Mouse (Mus musculus) heart, postnatal 25 days (tissue): ENCODE measurements at regions not wholly inside any gene's neighbourhood (a gene's known extent, or its start where the extent isn't known, plus 50 kb on each side); places are given as distances from the start of the nearest gene placed in this dataset.

Experiments
- DNase-seq: peaks from one replicate; pipeline ENCODE4 v3.0.0; 2022; ENCODE audit warnings: low spot score
- intact Hi-C: fragments of 180-260 bp; cut with DNase I; formaldehyde crosslinking; loops from one replicate; pipeline ENCODE4 v1.15.1; 2025

DNA sequence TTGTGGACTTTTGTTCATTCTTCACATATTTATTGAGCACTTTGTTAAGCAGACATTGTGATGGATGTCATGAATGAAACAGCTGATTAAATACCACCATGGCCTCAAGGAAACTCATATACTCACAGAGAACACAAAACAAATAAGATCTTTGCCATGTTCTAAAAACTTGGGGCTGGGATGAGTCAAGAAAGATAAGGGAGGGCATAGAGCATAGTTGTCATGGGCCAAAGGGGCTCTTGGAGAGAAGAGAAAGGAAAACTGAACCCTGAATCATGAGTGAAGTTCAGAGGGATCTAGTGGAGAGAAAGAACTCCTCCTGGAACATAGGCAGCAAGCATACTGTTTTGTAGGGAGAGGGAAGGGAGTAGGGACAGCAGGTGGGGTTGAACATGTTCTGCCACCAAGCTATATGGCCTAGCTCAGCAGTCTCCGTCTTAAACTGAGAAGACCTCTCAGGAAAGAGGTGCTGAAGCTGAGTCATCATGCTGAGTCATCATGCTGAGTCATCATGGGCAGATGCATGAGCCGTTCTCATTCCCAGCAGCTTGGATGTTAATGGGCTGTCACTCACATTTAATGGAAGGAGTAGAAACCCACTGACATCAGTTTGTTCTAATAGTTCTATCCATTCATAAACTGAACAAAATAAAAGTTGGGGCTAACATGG lies 69.6 kb downstream of the Cetn3 start:
- intact Hi-C loops: no loop called here
- no peak for DNase-seq

DNA sequence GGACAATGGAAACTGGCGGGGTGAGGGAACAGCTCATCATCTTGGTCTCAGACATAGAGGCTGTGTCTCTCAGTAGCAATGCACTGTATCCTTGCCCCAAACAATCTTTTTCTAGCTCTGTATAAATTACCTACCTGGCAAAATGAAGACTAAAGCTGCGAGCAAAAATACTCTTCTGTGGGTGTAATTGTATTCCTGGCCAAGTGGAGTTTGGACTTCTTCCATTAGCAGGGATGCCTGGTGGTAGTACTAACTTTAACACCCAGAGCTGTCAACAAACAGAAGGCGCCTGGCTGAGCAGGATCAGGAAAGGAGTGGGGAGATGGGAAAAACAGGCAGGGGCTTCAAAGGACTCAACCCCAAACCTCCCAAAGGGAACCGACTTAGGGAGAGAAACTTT lies 73.2 kb downstream of the Cetn3 start:
- intact Hi-C loops: no loop called here
- no peak for DNase-seq

DNA sequence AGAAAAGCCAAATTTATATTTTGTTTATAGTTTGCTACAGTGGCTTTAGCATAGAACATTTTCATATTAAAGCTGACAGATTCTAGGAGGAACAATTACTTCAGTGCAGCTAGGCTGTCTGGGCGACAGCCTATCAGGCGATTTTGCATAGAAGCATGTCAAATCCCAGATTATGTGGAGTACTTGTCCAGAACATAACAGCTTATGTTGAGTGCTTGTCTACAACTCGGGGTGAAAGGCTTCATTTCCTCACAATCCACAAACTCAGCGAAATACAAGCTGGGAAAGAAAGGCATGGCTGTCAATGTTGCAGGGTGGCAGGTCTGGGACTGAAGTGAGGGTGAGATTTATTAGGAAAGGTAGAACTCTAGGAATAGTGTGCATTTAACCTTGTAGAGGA lies 77.8 kb downstream of the Cetn3 start:
- intact Hi-C loops: no loop called here
- no peak for DNase-seq

DNA sequence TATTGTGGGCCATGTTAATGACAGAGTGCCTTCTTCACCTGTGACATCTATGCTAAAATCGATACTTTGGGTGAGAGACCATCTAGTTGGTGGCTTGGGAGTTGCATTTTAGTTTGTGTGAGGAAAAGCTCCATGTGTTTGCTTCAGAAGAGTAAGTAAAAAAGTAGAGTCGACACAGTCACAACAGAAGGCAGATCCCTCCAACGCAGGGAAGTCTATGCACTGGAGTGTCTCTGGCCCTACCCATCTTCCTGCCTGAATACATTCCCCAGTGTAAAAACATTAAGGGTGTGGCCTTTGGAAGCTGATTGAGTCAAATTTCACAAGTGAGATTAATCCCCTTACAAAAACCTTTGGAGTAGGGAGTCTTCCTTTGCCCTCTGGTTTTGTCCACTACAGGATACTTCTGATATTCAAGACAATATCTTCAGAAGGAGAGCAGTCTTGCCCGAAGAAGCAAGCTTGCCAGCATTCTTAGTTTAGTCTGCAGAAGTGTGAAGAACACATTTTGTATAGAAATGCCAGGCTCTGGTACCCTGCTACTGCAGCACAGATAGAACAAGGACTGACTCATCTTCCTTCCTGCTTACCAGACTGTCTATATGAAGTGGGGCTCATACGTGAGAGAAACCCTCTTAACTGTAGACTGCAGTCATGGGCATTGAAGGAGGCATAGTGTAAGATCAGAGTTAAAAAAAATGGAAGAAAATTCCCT lies 79.2 kb downstream of the Cetn3 start:
- no peak for DNase-seq
- intact Hi-C loops: no loop called here

DNA sequence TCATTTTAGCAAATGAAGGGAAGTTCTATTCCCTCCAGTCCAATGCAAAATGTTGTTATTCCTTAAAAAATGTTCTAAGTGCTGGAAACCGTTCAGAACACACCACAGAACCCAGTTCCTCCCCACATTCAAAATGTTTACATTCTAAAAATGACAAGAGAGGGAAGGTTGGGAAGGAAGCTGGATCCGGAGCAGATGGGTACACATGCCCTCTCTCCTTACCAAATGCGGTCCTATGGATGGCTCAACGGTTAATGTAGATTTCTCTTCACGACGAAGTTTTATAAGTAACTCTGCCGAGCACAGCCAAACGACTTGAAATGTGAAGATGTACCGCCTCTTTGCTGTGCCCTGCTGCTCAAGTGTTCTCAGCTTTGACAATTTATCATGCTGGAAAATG lies 88.3 kb downstream of the Cetn3 start:
- DNase-seq: no peak
- intact Hi-C loops: no loop called here

DNA sequence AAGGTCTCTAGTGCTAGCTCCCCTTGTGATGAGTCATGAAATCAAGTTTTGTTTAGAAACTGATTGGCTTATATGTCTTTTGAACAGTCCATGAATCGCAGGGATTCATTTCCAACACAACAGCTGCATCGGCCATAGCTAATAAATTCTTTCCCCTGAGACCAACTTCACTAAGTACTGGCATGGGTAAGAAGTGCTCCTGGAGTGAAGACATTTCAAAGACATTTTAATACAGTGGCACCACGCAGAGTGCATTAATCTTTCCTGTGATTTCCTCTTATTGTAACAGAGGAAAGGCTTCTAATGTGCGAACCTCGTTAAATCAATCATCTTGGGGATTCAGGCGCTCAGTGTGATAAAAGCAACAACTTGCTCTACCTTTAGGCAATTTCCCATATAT lies 103.0 kb downstream of the Cetn3 start:
- intact Hi-C loops: no loop called here
- no peak for DNase-seq

DNA sequence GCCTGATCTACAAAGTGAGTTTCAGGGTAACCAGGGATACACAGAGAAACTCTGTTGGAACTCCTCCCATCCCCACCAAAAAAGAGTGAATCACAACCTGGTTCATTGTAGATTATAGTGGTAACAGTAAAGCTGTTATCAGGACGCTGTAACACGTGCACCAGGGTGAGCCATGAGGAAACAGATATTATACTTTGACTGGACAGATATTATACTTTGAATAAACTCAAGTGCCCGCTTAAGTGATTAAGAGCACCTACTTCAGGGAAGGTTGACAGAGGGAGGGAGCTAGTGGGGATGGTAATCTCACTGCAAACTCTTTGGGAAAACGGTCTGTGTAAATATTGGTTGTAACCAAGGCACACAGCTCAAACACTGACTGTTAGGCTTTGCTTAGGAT lies 147.4 kb downstream of the Cetn3 start:
- DNase-seq: no peak

DNA sequence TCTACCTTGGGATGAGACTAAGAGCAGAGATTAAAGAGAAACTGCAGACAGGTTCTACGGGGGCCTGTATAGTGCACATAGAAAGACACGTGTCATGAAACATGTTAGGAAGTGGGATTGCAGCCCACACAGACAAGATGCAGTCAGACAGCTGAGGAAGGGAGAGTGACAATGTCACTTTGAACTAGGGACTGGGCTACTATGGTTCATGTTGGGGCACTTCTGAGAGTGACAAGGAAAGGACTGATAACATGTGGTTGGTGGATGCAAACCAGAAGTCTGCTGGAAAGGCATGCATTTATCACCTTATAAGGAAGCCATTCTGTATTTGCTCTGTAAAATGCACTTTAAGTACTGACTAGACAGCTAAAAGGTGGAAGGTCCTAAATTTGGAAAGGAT lies 148.3 kb downstream of the Cetn3 start:
- intact Hi-C loops: loop anchor here (10.0 kb wide), 1 partner anchor 126 kb away; no protein-coding TSS in a partner anchor
- DNase-seq: no peak

More for the DNA sequence above, 147.4 kb downstream of the Cetn3 start:
- intact Hi-C loops: loop anchor here (10.0 kb wide), 1 partner anchor 125 kb away; no protein-coding TSS in a partner anchor

DNA sequence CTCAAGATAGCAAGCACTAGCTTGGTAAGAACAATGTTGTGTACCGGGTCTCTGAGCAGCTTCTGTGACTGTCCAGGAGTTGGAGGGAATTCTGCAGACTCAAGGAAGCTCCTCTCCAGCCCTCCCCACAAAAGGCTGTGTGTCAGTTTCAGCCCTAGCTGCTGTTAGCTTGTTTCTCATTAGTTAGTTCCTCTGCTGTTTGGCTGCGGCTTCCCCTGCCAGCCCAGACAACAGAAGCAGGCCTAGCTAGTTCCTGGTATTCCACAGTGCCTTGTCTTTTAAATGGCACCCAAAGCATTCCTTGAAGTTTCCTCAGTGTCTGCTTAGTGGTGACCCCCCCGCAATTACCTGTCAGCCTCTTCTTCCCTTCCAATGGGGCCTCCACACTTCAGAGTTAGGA lies 154.2 kb downstream of the Cetn3 start:
- no peak for DNase-seq
- intact Hi-C loops: loop anchor here (10.0 kb wide), 1 partner anchor 132 kb away; no protein-coding TSS in a partner anchor

DNA sequence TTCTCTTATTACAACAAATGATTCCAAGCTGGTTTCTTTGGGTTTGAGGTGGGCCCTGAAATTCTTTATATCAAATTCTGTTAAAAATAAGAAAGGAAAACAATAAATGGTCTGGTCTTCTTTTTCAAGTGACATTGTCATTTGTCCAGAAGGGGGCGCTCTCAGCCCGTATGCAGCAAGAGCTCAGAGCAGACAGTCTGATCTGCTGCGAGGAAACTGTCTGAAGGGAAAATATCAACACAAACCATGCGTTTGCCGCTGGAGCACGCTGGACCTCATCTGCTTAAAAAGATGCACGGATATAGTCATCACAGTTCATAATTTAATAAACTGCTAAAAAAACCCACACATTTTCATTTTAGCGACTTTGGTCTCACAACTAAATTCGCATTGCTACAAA lies 161.2 kb downstream of the Cetn3 start:
- intact Hi-C loops: loop anchor here (2.0 to 10.0 kb wide), 2 partner anchors 1581 to 1713 kb away; no protein-coding TSS in a partner anchor
- DNase-seq: peak; percentile 24

DNA sequence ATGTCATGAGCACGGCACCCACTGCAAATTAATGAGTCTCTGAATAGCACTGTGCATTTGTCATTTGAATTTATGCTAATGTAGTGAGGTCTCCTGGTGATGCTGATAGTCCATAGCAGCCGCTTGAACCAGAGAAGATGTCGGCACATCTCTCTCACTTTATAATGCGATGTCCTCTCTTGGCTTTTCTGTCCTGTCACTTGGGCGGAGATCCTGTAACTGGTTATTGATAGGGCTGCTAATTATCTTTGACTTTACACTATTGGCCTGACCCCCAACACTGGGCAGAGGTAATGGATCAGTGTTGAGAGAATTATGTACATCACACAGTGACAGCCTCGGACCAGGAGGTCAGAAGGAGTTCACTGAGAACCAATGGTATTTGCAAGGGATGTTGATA lies 161.6 kb downstream of the Cetn3 start:
- intact Hi-C loops: loop anchor here (2.0 to 10.0 kb wide), 2 partner anchors 1580 to 1712 kb away; no protein-coding TSS in a partner anchor
- no peak for DNase-seq

DNA sequence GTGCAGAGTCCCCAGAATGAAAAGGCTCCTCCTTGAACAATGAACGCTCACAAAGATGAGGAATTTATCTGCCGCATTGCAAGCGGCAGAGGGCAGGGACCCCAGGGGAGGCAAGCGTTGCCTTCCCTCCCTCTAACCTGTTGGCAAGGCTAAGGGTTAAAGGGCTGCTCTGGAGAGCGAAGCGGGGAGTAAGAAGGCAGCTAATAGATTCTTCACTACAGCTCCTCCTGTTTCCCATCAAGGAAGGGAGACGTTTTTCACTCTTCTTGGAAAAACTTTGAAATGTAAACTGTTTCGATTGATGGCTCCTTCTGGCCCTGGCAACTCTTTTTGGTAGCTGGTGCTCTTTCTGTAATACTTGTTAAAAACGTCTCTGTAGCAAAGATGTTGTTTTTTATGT lies 162.9 kb downstream of the Cetn3 start:
- no peak for DNase-seq
- intact Hi-C loops: loop anchor here (2.0 to 10.0 kb wide), 2 partner anchors 1579 to 1711 kb away; no protein-coding TSS in a partner anchor

DNA sequence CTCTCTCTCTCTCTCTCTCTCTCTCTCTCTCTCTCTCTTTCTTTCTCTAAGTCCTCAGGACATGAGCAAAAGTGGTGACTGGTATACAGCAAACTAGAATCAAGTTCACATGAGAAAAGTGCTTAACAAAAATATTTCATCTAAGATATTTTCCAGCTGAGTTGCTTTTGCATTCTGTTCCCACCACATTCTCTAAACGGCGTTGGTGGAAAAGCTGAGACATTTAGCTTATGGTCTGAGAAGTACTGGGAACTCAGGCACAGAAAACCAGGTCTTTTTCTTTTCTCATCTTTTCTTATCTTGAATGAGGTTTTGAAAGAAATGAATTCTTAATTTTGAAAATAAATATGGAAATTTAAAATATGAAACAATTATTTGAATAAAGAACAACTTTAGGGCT lies 182.6 kb downstream of the Cetn3 start:
- no peak for DNase-seq
- intact Hi-C loops: no loop called here

DNA sequence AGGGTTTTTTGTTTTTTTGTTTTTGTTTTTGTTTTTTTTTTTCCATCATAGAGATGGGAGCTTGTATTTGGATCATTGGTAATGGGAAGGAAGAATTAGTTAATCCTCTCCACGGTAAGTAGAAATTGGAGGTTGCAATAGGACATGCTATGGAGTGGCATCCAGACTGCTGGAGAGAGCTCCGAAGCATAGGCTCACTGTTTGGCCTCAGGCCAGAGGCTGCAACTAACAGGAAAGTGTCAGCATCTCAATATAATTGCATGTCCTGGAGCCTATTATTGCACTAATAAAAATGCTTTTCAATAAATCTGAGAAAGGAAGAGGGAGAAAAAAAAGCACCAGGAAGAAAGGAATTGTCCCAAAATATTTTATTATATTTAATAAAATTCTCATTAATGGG lies 193.0 kb downstream of the Cetn3 start:
- intact Hi-C loops: no loop called here
- no peak for DNase-seq

DNA sequence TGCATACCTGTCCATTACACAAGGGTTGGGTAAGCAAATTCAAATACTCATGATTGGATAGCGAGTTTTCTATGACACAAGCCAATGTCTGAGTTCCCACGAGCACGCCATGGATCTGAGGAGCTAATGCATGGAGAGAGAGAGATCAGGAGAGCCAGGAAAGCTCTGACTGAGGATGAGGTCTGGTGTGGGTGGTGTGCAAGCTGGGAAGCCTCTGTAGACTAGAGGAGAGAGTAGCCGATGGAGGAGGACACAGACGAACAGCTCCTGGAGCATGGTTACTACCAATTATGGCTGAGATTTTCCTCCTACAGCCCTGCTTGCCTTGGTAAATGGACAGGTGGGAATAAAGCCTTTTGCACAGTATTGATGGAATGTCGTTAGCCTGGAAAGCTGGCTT lies 195.1 kb downstream of the Cetn3 start:
- intact Hi-C loops: no loop called here
- no peak for DNase-seq

DNA sequence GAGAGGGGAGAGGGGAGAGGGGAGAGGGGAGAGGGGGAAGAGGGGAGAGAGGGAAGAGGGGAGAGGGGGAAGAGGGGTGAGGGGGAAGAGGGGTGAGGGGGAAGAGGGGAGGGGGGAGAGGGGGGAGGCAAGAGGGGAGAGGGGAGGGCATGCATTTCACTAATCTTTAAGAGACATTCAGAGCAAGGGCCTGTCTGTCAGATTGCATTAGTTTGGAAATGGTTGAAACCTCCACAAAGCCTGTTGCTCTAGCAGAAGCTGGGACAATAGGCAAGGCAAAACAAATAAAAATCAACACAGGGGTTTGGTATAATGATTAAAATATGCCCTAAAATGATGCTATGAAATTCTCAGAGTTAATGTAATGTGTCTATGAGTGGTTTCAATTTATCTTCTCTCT lies 196.4 kb downstream of the Cetn3 start:
- intact Hi-C loops: no loop called here

DNA sequence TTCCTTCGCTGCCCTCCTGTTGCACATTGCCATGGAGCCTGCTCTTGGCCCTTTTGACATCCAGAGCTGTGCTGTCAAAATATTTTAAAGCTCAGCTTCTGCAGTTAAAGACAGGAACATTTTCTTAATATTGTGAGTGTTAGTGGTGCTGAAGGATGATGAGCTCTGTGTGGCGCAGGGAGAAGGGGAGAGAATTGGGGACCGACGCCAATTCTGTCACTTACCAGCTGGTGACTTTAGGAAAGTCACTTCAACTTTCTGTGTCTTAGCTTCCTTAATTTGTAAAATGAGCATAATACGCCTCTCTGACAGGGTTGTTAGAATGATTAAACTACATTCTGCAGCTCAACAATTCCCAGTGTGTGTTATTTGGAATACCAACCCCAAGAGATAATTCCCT lies 197.2 kb downstream of the Cetn3 start:
- intact Hi-C loops: no loop called here

More for the DNA sequence above, 196.4 kb downstream of the Cetn3 start:
- no peak for DNase-seq

DNA sequence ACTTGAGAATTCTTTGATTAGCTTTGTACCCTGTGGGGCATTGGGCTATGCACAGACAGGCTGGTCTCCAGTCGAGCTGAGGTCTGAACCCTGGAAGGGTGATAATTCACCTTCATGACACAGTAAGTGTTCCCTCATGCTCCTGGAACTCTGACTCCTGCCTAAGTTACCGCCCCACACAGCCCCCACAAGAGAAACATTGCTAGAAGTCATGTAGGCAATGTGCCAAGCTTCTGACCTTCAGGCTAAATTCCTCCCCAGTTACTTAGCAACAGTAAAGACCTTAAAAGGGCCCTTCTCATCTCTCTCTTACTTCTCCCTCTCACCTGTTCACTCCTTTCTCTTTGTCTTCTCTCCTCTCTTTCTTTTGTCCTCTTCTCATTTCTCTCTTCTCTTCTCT lies 199.6 kb downstream of the Cetn3 start:
- DNase-seq: no peak
- intact Hi-C loops: no loop called here

More for the DNA sequence above, 197.2 kb downstream of the Cetn3 start:
- no peak for DNase-seq

DNA sequence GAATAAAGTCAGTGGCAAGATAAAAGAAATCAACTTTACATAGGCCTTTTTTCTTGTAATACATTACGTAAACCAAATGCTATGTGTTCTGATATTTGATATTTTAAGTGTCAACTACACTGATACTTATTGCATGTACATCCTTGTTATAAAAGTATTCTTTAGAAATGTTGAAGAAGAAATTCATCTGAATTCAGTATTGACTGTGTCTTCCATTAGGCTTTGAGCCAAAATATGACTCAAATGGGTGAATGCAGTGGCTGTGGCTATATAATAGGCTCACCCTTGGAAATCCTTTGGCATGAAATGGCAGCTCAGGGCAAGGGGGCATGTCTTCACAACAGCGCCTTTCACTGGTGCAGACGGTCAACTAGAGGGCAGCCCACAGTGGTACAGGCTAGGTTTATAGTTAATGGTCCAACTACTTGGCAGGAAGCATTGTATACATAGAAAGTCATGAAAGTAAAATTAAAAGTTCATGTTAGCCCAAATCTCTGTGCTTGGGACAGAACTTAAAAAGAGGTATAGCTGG lies 217.9 kb downstream of the Cetn3 start:
- intact Hi-C loops: no loop called here

DNA sequence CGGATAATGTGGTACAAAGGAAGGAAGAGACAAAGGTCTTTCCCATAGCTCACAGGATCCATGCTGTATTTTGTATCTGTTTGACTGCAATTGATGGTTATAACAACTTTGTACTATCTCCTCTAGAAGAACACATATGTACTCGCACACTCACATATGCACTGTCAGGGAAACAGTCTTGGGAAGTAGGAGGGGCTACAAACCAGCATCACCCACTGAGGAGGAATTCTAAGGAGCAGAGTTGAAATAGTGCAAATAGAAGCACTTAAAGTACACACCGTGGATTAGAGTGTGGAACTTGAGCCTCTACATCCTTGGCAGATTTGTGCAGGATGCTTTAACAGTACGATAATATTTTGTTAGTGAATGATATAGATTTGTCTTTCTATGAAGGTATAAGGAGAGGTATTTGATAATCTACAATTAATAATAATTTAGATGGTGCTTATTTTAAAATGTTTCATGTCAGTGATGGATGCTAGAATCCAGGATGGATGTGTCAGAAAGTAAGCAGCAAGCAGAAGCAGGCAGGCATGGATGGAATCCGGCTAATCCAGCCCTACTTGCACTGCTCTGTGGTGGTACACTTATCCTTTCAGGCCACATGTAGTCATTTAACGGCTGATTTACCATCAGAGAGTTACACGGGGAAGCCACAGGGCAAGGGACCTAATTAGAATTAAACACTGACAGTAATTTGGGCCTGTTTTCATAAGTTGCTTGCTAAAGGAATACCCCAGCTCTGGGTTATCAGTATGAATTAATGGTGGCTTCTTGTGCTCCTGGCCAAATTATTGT lies 223.3 kb downstream of the Cetn3 start:
- intact Hi-C loops: no loop called here
- no peak for DNase-seq

More for the DNA sequence above, 217.9 kb downstream of the Cetn3 start:
- DNase-seq: no peak
